Mouse (Mus musculus): ENCODE measurements at regions not wholly inside any gene's neighbourhood (a gene's known extent, or its start where the extent isn't known, plus 50 kb on each side); places are given as distances from the start of the nearest gene placed in this dataset.

GRCm38 (mm10) chr7:136674159-136674558 is 220.3 kb upstream of the Mgmt start:
- no peak for DNase-seq

- DNase-seq, result no peak
Observed at GRCm38 (mm10) chr7:136675041-136675440, 219.4 kb upstream of the Mgmt start.

- DNase-seq, result no peak
Observed at GRCm38 (mm10) chr7:136676104-136676503, 218.3 kb upstream of the Mgmt start.

GRCm38 (mm10) chr7:136676987-136677545 is 217.3 kb upstream of the Mgmt start:
- DNase-seq, result no peak

GRCm38 (mm10) chr7:136689579-136689978 is 204.8 kb upstream of the Mgmt start:
- DNase-seq, result peak; percentile 3 to 5

GRCm38 (mm10) chr7:136706246-136706645 is 188.2 kb upstream of the Mgmt start:
- no peak for DNase-seq

- no peak for DNase-seq
Observed at GRCm38 (mm10) chr7:136707200-136708003, 187.0 kb upstream of the Mgmt start.

GRCm38 (mm10) chr7:136708004-136708435 is 186.4 kb upstream of the Mgmt start:
- DNase-seq, result no peak

- no peak for DNase-seq
Observed at GRCm38 (mm10) chr7:136710653-136711052, 183.8 kb upstream of the Mgmt start.

GRCm38 (mm10) chr7:136712962-136713640 is 181.3 kb upstream of the Mgmt start:
- no peak for DNase-seq

- DNase-seq, result no peak
Observed at GRCm38 (mm10) chr7:136727628-136728402, 166.6 kb upstream of the Mgmt start.

GRCm38 (mm10) chr7:136742171-136742570 is 152.2 kb upstream of the Mgmt start:
- DNase-seq, result no peak

GRCm38 (mm10) chr7:136745412-136745811 is 149.0 kb upstream of the Mgmt start:
- DNase-seq, result no peak

- DNase-seq, result no peak
Observed at GRCm38 (mm10) chr7:136751477-136751876, 142.9 kb upstream of the Mgmt start.

- no peak for DNase-seq
Observed at GRCm38 (mm10) chr7:136754821-136755220, 139.6 kb upstream of the Mgmt start.

GRCm38 (mm10) chr7:136765026-136765425 is 129.4 kb upstream of the Mgmt start:
- DNase-seq, result no peak

- DNase-seq, result no peak
Observed at GRCm38 (mm10) chr7:136767231-136767630, 127.2 kb upstream of the Mgmt start.

- no peak for DNase-seq
Observed at GRCm38 (mm10) chr7:136780708-136781107, 113.7 kb upstream of the Mgmt start.

- no peak for DNase-seq
Observed at GRCm38 (mm10) chr7:136791162-136791561, 103.3 kb upstream of the Mgmt start.

GRCm38 (mm10) chr7:136792131-136792530 is 102.3 kb upstream of the Mgmt start:
- no peak for DNase-seq

- no peak for DNase-seq
Observed at GRCm38 (mm10) chr7:136796415-136796814, 98.0 kb upstream of the Mgmt start.

- DNase-seq, result no peak
Observed at GRCm38 (mm10) chr7:136797780-136798435, 96.5 kb upstream of the Mgmt start.

All from adrenal gland, postnatal 36 days (tissue).